In the genomic region with DNA sequence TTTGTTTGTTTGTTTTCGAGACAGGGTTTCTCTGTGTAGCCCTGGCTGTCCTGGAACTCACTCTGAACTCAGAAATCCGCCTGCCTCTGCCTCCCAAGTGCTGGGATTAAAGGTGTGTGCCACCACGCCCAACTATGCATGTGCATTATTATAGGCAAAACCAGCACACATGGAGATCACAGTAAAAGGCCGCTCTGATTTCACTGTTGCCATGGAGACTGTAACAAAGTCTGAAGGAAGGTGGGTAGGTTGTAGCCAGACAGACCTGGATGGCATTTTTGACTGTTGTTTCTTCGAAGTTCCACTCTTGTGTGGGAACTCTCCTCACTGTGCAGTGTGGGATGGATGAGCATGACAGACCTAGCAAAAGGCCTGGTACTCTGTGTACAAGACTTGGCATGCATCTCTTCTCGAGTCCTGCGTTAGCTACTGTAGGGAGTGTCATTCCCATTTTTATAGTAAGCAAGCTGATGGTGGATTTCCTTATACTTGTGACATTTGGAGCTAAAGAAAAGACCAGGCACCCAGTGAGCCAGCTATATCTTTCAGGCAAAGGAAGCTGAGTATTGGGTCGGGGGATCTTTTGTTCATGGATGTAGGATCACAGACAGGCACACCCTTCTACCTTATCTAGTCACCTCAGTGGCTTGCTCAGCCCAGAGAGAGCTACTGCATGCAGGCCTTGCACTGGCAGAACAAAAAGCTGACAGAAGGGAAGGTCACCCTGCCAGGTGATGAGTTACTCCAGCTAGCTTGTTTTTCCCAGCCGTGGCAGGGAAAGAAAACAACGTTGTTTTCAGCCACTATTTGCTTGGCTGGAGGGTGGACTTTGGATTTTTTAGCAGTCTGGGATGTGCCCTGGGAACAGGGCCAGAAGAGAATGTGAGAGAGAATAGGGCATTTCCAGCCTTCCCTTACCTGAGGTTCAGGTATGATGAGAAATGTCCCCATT, we compare ENCODE assay signal across 8 mouse cellular contexts. TPM values are rescaled to one million over a fixed set of nuclear protein-coding genes. Genes with fewer than 3 reads are reported as not detected.
DNase-seq lines count a peak whose midpoint lies in the region; ATAC-seq and TF ChIP-seq lines count a peak whose summit lies in the region.

No protein-coding gene starts in this region.

- no peaks in the 10 kb centered on the region for H3K9me3 ChIP-seq in ES-E14 (ENCODE audit: control insufficient read depth, insufficient read depth, low read depth, low read length)
- no peaks in the 10 kb centered on the region for H3K9me3 ChIP-seq in hindbrain, embryonic 10.5 days
- no peaks in the 10 kb centered on the region for H3K9me3 ChIP-seq in limb, embryonic 15.5 days

- no peak for DNase-seq in heart, adult 2 months
- no peak for DNase-seq in heart, postnatal 14 days
- no peak for DNase-seq in ES-E14 (ENCODE audit: low read depth, low spot score)
- DNase-seq in hindbrain, embryonic 10.5 days (ENCODE audit: low spot score), result no peak
- DNase-seq in adrenal gland, adult 8-10 months, result no peak
- no peak for DNase-seq in ovary, postnatal 36 days (ENCODE audit: low spot score)

- no peaks in the 10 kb centered on the region; the same call in 1 of the 2 replicates for H3K79me2 ChIP-seq in heart, adult 2 months (replicated peaks; ENCODE audit: control insufficient read depth, insufficient read depth, low read length)

- H3K4me1 ChIP-seq in heart, adult 2 months (ENCODE audit: control insufficient read depth, insufficient read depth, low read length), result peaks cover 11% of the 10 kb centered on the region
- peaks cover 2 to 17% of the 10 kb centered on the region in 2 experiments; a peak in 2 of 4 replicates for H3K4me1 ChIP-seq in ES-E14 (ENCODE audit: control insufficient read depth in 2 of 2, insufficient read depth in 2 of 2, low read length in 2 of 2, poor library complexity in 1 of 2)
- H3K4me1 ChIP-seq in hindbrain, embryonic 10.5 days (replicated peaks), result peaks cover 48% of the 10 kb centered on the region
- peaks cover 37% of the 10 kb centered on the region for H3K4me1 ChIP-seq in limb, embryonic 15.5 days

- no peak for TF ChIP-seq CTCF in heart, adult 2 months (IDR thresholded peaks at IDR 0.05)

- 68% methylated on average over 10 of the region's 10 CpGs for WGBS in heart, adult 2 months
- WGBS in hindbrain, embryonic 10.5 days, result 78% methylated on average over 10 of the region's 10 CpGs
- 68% methylated on average over 10 of the region's 10 CpGs for WGBS in limb, embryonic 15.5 days

- peak overlapping the region; percentile 55 for H3K4me2 ChIP-seq in limb, embryonic 15.5 days

- no peak overlapping the region for H3K9ac ChIP-seq in heart, adult 2 months (ENCODE audit: low read depth, low read length)
- peak overlapping the region; percentile 88; the same call in 1 of the 2 replicates for H3K9ac ChIP-seq in ES-E14 (ENCODE audit: insufficient read depth, low read depth, low read length, poor library complexity, severe bottlenecking)
- H3K9ac ChIP-seq in limb, embryonic 15.5 days, result no peak overlapping the region

- TF ChIP-seq EP300 in heart, adult 2 months (IDR thresholded peaks at IDR 0.05; ENCODE audit: insufficient read depth, low read depth, low read length), result no peak

- in situ Hi-C loops in ES-E14 (cut with MboI; ENCODE audit: low sequenced_read_pairs in 2 of 2, unreplicated experiment in 2 of 2), result no loop called here

- no peak for TF ChIP-seq POLR2A in heart, adult 2 months (IDR thresholded peaks at IDR 0.05; ENCODE audit: insufficient read depth, low read depth, low read length)

- intact Hi-C loops in heart, adult 2 months (cut with DNase I), result loop anchor here (2.0 to 10.0 kb wide), 2 partner anchors 15 to 1007 kb away; a partner anchor contains a TSS
- intact Hi-C loops in heart, postnatal 14 days (cut with DNase I), result no loop called here

- no peaks in the 10 kb centered on the region for H3K27me3 ChIP-seq in heart, adult 2 months (ENCODE audit: control insufficient read depth, insufficient read depth, low read length)
- no peaks in the 10 kb centered on the region for H3K27me3 ChIP-seq in hindbrain, embryonic 10.5 days (ENCODE audit: insufficient read depth, poor library complexity, severe bottlenecking)
- no peaks in the 10 kb centered on the region for H3K27me3 ChIP-seq in limb, embryonic 15.5 days

- H3K36me3 ChIP-seq in heart, adult 2 months (ENCODE audit: control insufficient read depth, insufficient read depth, low read length), result no peaks in the 10 kb centered on the region
- H3K36me3 ChIP-seq in ES-E14 (ENCODE audit: control insufficient read depth, insufficient read depth, low read length, poor library complexity, severe bottlenecking), result peaks cover 7% of the 10 kb centered on the region; the same call in 1 of the 2 replicates
- H3K36me3 ChIP-seq in hindbrain, embryonic 10.5 days, result no peaks in the 10 kb centered on the region
- H3K36me3 ChIP-seq in limb, embryonic 15.5 days, result no peaks in the 10 kb centered on the region

- H3K27ac ChIP-seq in heart, adult 2 months, result peak overlapping the region; percentile 100
- H3K27ac ChIP-seq in ES-E14 (ENCODE audit: insufficient read depth, low read depth, low read length, poor library complexity, severe bottlenecking), result no peak overlapping the region
- peak overlapping the region; percentile 92 for H3K27ac ChIP-seq in hindbrain, embryonic 10.5 days
- H3K27ac ChIP-seq in limb, embryonic 15.5 days, result peak overlapping the region; percentile 98

- ATAC-seq in limb, embryonic 15.5 days (ENCODE audit: insufficient number of reproducible peaks, low FRiP score, low TSS enrichment, low read depth), result no peak
- ATAC-seq in erythroid progenitor cell, adult 5-6 weeks (replicated peaks; ENCODE audit: low FRiP score, poor library complexity, severe bottlenecking), result no peak

- H3K4me3 ChIP-seq in heart, adult 2 months, result peak overlapping the region; percentile 76
- H3K4me3 ChIP-seq in ES-E14 (ENCODE audit: insufficient read depth in 1 of 2, low read depth in 1 of 2, low read length in 2 of 2, poor library complexity in 1 of 2, severe bottlenecking in 1 of 2), result peak overlapping the region; percentile 71 to 84
- peak overlapping the region; percentile 96 for H3K4me3 ChIP-seq in hindbrain, embryonic 10.5 days
- peak overlapping the region; percentile 91 for H3K4me3 ChIP-seq in limb, embryonic 15.5 days

TF ChIP-seq in ES-E14, 5 proteins besides CTCF, POLR2A, EP300 and RAD21:
- TF ChIP-seq ZNF384 (IDR thresholded peaks at IDR 0.05; ENCODE audit: low read depth, low read length) (no peak), MAFK (IDR thresholded peaks at IDR 0.05; ENCODE audit: insufficient read depth, low read depth, low read length) (no peak), CHD2 (IDR thresholded peaks at IDR 0.05; ENCODE audit: low read depth, low read length) (no peak), ZC3H11A (IDR thresholded peaks at IDR 0.05; ENCODE audit: borderline replicate concordance, low read depth, low read length) (no peak), HCFC1 (IDR thresholded peaks at IDR 0.05; ENCODE audit: borderline replicate concordance, insufficient read depth, low read length) (no peak)

RNA-seq across cellular contexts. Expression of a gene that starts 1.6 kb away (rescaled TPM):
- total RNA-seq in heart, adult 2 months (2021), result 10 to 100 TPM; 17.2 to 18.3 TPM
- 18.2 and 24.5 TPM in 2 replicates for polyA plus RNA-seq in heart, adult 2 months (2012; rRNA removed)
- total RNA-seq in heart, postnatal 14 days (2021), result 10 to 100 TPM; 21.3 to 23.1 TPM
- 26.7 and 41.3 TPM in 2 replicates for total RNA-seq in ES-E14 (2012; rRNA removed)
- polyA plus RNA-seq in hindbrain, embryonic 10.5 days (2016; fragmentation: Nextera tagmentation; extraction: Ambion mirVana), result 33.1 and 41.3 TPM in 2 replicates
- 43.4 and 49.3 TPM in 2 replicates for polyA plus RNA-seq in limb, embryonic 15.5 days (2015; fragmentation: Nextera tagmentation; extraction: Ambion mirVana)
- total RNA-seq in adrenal gland, adult 8-10 months (2022), result 10 to 100 TPM; 33.0 to 42.5 (median 38.2) TPM
- total RNA-seq in erythroid progenitor cell, adult 5-6 weeks (2015; ENCODE audit: low replicate concordance), result 8.3 and 10.1 TPM in 2 replicates
- 0.91 and 1.7 TPM in 2 replicates for total RNA-seq in erythroid progenitor cell, adult 5-6 weeks (2017; ENCODE audit: low replicate concordance)

RNA-seq across cellular contexts. Expression of a gene that starts 4.4 kb away (rescaled TPM):
- total RNA-seq in heart, adult 2 months (2021), result 100 to 1,000 TPM; 148 to 168 TPM
- 274 and 284 TPM in 2 replicates for polyA plus RNA-seq in heart, adult 2 months (2012; rRNA removed)
- total RNA-seq in heart, postnatal 14 days (2021), result 100 to 1,000 TPM; 151 to 161 TPM
- 24.0 and 25.7 TPM in 2 replicates for total RNA-seq in ES-E14 (2012; rRNA removed)
- 71.6 and 80.8 TPM in 2 replicates for polyA plus RNA-seq in hindbrain, embryonic 10.5 days (2016; fragmentation: Nextera tagmentation; extraction: Ambion mirVana)
- 85.9 and 89.9 TPM in 2 replicates for polyA plus RNA-seq in limb, embryonic 15.5 days (2015; fragmentation: Nextera tagmentation; extraction: Ambion mirVana)
- total RNA-seq in adrenal gland, adult 8-10 months (2022), result 100 to 1,000 TPM in 2 of 4 experiments, 10 to 100 TPM in 2; 88.5 to 120 (median 98.0) TPM
- 8.6 and 10.5 TPM in 2 replicates for total RNA-seq in erythroid progenitor cell, adult 5-6 weeks (2015; ENCODE audit: low replicate concordance)
- total RNA-seq in erythroid progenitor cell, adult 5-6 weeks (2017; ENCODE audit: low replicate concordance), result 0.38 and 2.2 TPM in 2 replicates

RNA-seq across cellular contexts. Expression of a gene that starts 46.5 kb away (rescaled TPM):
- total RNA-seq in heart, adult 2 months (2021), result not detected
- 0.23 TPM in 1 of 2 replicates, not detected in the other for polyA plus RNA-seq in heart, adult 2 months (2012; rRNA removed)
- total RNA-seq in heart, postnatal 14 days (2021), result under 1 TPM in 1 of 2 experiments, not detected in 1; 0.14 TPM
- 0.09 and 0.21 TPM in 2 replicates for total RNA-seq in ES-E14 (2012; rRNA removed)
- polyA plus RNA-seq in hindbrain, embryonic 10.5 days (2016; fragmentation: Nextera tagmentation; extraction: Ambion mirVana), result 0.51 and 0.55 TPM in 2 replicates
- polyA plus RNA-seq in limb, embryonic 15.5 days (2015; fragmentation: Nextera tagmentation; extraction: Ambion mirVana), result 0.24 and 0.88 TPM in 2 replicates
- total RNA-seq in adrenal gland, adult 8-10 months (2022), result under 1 TPM in 1 of 4 experiments, not detected in 3; 0.14 TPM
- total RNA-seq in erythroid progenitor cell, adult 5-6 weeks (2015; ENCODE audit: low replicate concordance), result not detected in 2 replicates
- total RNA-seq in erythroid progenitor cell, adult 5-6 weeks (2017; ENCODE audit: low replicate concordance), result not detected in 2 replicates

RNA-seq across cellular contexts. Expression of a gene that starts 56.9 kb away (rescaled TPM):
- total RNA-seq in heart, adult 2 months (2021), result 10 to 100 TPM; 16.7 to 17.1 TPM
- 38.9 and 44.5 TPM in 2 replicates for polyA plus RNA-seq in heart, adult 2 months (2012; rRNA removed)
- total RNA-seq in heart, postnatal 14 days (2021), result 10 to 100 TPM; 31.4 to 32.3 TPM
- 39.6 and 40.0 TPM in 2 replicates for total RNA-seq in ES-E14 (2012; rRNA removed)
- 141 and 145 TPM in 2 replicates for polyA plus RNA-seq in hindbrain, embryonic 10.5 days (2016; fragmentation: Nextera tagmentation; extraction: Ambion mirVana)
- 147 and 151 TPM in 2 replicates for polyA plus RNA-seq in limb, embryonic 15.5 days (2015; fragmentation: Nextera tagmentation; extraction: Ambion mirVana)
- 10 to 100 TPM; 75.9 to 85.5 (median 78.3) TPM for total RNA-seq in adrenal gland, adult 8-10 months (2022)
- total RNA-seq in erythroid progenitor cell, adult 5-6 weeks (2015; ENCODE audit: low replicate concordance), result 4.2 and 9.4 TPM in 2 replicates
- 0.53 and 5.8 TPM in 2 replicates for total RNA-seq in erythroid progenitor cell, adult 5-6 weeks (2017; ENCODE audit: low replicate concordance)
